Mouse (Mus musculus) lung, postnatal 4 days (tissue): ENCODE measurements at regions not wholly inside any gene's neighbourhood (a gene's known extent, or its start where the extent isn't known, plus 50 kb on each side); places are given as distances from the start of the nearest gene placed in this dataset.

Experiments used
- DNase-seq, 2 experiments: peaks; one replicate each; pipeline ENCODE4 v3.0.0; 2021

- no peak for DNase-seq
Measured at GRCm38 (mm10) chr5:128550736-128551135, 49.9 kb upstream of the Fzd10 start.

GRCm38 (mm10) chr5:128549811-128550210 is 50.8 kb upstream of the Fzd10 start:
- no peak for DNase-seq

- peak; percentile 40 to 78 for DNase-seq
Measured at GRCm38 (mm10) chr5:128542049-128542448, 58.6 kb upstream of the Fzd10 start.

GRCm38 (mm10) chr5:128538646-128539045 is 62.0 kb upstream of the Fzd10 start:
- DNase-seq, result no peak

- no peak for DNase-seq
Measured at GRCm38 (mm10) chr5:128537218-128537617, 63.4 kb upstream of the Fzd10 start.

GRCm38 (mm10) chr5:128536393-128536792 is 64.3 kb upstream of the Fzd10 start:
- DNase-seq, result no peak

- DNase-seq, result peak in 1 of 2 experiments; percentile 30
Measured at GRCm38 (mm10) chr5:128527241-128527640, 73.4 kb upstream of the Fzd10 start.

- no peak for DNase-seq
Measured at GRCm38 (mm10) chr5:128526432-128526831, 74.2 kb upstream of the Fzd10 start.

- peak in 1 of 2 experiments; percentile 30 for DNase-seq
Measured at GRCm38 (mm10) chr5:128524377-128525280, 76.0 kb upstream of the Fzd10 start.

- DNase-seq, result peak in 1 of 2 experiments; percentile 31
Measured at GRCm38 (mm10) chr5:128522667-128523066, 78.0 kb upstream of the Fzd10 start.

- no peak for DNase-seq
Measured at GRCm38 (mm10) chr5:128517336-128517735, 83.3 kb upstream of the Fzd10 start.

- DNase-seq, result peak in 1 of 2 experiments; percentile 28
Measured at GRCm38 (mm10) chr5:128515343-128515742, 82.5 kb upstream of the Tmem132d start.

GRCm38 (mm10) chr5:128513261-128513660 is 80.4 kb upstream of the Tmem132d start:
- peak in 1 of 2 experiments; percentile 32 for DNase-seq

GRCm38 (mm10) chr5:128512606-128513005 is 79.7 kb upstream of the Tmem132d start:
- no peak for DNase-seq

- DNase-seq, result peak in 1 of 2 experiments; percentile 30
Measured at GRCm38 (mm10) chr5:128504502-128504901, 71.6 kb upstream of the Tmem132d start.

- DNase-seq, result no peak
Measured at GRCm38 (mm10) chr5:128499488-128499887, 66.6 kb upstream of the Tmem132d start.

GRCm38 (mm10) chr5:128499033-128499432 is 66.2 kb upstream of the Tmem132d start:
- peak in 1 of 2 experiments; percentile 16 for DNase-seq

GRCm38 (mm10) chr5:128492541-128492940 is 59.7 kb upstream of the Tmem132d start:
- DNase-seq, result no peak

- no peak for DNase-seq
Measured at GRCm38 (mm10) chr5:128491155-128491554, 58.3 kb upstream of the Tmem132d start.

- no peak for DNase-seq
Measured at GRCm38 (mm10) chr5:128488872-128489580, 56.1 kb upstream of the Tmem132d start.

- DNase-seq, result no peak
Measured at GRCm38 (mm10) chr5:128487371-128487770, 54.5 kb upstream of the Tmem132d start.

- no peak for DNase-seq
Measured at GRCm38 (mm10) chr5:128484116-128484515, 51.2 kb upstream of the Tmem132d start.

GRCm38 (mm10) chr5:128483441-128483810 is 50.5 kb upstream of the Tmem132d start:
- no peak for DNase-seq
